Mouse (Mus musculus): ENCODE measurements around the gene Tnrc6a. TPM values are rescaled to one million over a fixed set of nuclear protein-coding genes. Genes with fewer than 3 reads are reported as not detected.

Gene Tnrc6a
- polyA plus RNA-seq, 1 experiment from 2014 or later = 44.7 TPM

DNA sequence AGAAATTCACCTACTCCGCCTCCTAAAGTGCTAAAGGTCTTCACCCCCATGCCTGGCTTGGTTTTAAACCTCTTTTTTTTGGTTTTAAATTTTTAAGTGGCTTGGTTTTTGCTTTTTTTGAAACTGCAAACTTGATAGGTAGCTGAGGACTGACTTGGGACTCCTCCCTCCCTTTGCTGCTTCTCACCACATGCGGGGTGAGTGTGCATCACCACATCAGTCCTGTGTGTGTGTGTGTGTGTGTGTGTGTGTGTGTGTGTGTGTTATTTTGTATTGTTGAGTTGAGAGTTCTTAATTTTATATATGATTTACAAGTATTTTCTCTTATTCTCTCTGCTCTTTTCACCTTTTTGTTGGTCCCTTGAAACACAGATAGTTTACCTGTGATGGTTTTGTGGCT is 8.7 kb downstream of the Tnrc6a start:
- ATAC-seq = no peak
- Histone ChIP-seq H3K27ac (ENCODE audit: low read length) (no peak overlapping the region), H3K4me3 (ENCODE audit: low read depth, low read length) (no peak overlapping the region), H3K9me3 (replicated peaks; ENCODE audit: control insufficient read depth, low read length, poor library complexity, severe bottlenecking) (no peaks in the 10 kb centered on the region), H3K27me3 (ENCODE audit: control insufficient read depth, insufficient read depth, low read depth, low read length) (no peaks in the 10 kb centered on the region), H3K4me1 (ENCODE audit: control insufficient read depth, insufficient read depth, low read length) (peaks cover 35% of the 10 kb centered on the region), H3K36me3 (ENCODE audit: control insufficient read depth, insufficient read depth, low read length) (no peaks in the 10 kb centered on the region), H3K4me2 (ENCODE audit: low read length) (no peak overlapping the region), H3K9ac (ENCODE audit: low read depth, low read length) (no peak overlapping the region)
- WGBS = 88% methylated on average over 2 of the region's 2 CpGs

DNA sequence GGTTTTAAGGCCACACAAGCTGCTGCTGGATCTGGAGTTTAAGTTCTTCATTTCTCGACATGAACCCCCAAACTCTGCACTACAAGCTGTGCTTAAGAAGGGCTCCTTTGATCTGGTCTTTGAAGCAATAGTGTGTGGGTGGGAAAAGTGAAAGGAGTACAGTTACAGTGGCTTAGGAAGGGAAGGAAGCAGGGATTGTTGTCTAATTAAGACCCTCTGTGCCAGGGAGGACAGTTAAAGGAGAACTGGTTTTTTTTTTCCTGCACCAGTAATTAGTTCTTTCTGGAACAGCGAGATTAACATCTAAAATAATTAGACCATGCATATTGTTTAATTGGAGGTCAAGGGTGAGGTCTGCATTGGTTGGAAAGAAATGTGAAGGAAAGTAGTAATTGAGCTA is 11.2 kb downstream of the Tnrc6a start:
- H3K4me1 ChIP-seq (ENCODE audit: control insufficient read depth, insufficient read depth, low read length) = peaks cover 26% of the 10 kb centered on the region
- WGBS = 52% methylated on average over 2 of the region's 2 CpGs

DNA sequence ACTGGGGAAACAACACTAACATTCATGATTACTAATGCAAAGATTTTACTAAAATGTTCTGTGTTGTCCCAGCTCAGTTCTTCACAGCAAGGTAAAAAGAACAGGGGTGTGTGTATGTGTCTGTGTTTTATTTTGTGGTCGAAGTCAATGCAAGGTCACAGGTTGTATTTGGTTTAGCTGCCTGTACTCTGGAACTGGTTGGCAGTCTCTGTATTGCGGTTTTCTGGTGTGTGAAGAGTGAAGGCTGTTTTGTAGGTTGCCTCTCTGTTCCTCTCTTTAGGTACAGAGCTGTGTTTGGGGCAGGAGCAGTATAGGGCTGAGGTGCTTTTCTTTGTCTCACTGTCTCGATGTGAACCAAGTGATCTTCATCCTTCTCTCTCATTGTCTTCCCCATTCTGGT is 12.0 kb downstream of the Tnrc6a start:
- no peak for ATAC-seq
- Histone ChIP-seq H3K4me1 (ENCODE audit: control insufficient read depth, insufficient read depth, low read length) (peaks cover 20% of the 10 kb centered on the region), H3K27me3 (ENCODE audit: control insufficient read depth, insufficient read depth, low read depth, low read length) (no peaks in the 10 kb centered on the region), H3K9me3 (replicated peaks; ENCODE audit: control insufficient read depth, low read length, poor library complexity, severe bottlenecking) (no peaks in the 10 kb centered on the region), H3K4me3 (ENCODE audit: low read depth, low read length) (no peak overlapping the region), H3K9ac (ENCODE audit: low read depth, low read length) (no peak overlapping the region), H3K4me2 (ENCODE audit: low read length) (no peak overlapping the region), H3K27ac (ENCODE audit: low read length) (no peak overlapping the region), H3K36me3 (ENCODE audit: control insufficient read depth, insufficient read depth, low read length) (no peaks in the 10 kb centered on the region)
- WGBS = 84% methylated on average over 3 of the region's 3 CpGs

More for the DNA sequence above, 11.2 kb downstream of the Tnrc6a start:
- Histone ChIP-seq H3K4me3 (ENCODE audit: low read depth, low read length) (no peak overlapping the region), H3K27ac (ENCODE audit: low read length) (no peak overlapping the region), H3K9ac (ENCODE audit: low read depth, low read length) (no peak overlapping the region), H3K36me3 (ENCODE audit: control insufficient read depth, insufficient read depth, low read length) (no peaks in the 10 kb centered on the region), H3K4me2 (ENCODE audit: low read length) (no peak overlapping the region), H3K9me3 (replicated peaks; ENCODE audit: control insufficient read depth, low read length, poor library complexity, severe bottlenecking) (no peaks in the 10 kb centered on the region), H3K27me3 (ENCODE audit: control insufficient read depth, insufficient read depth, low read depth, low read length) (no peaks in the 10 kb centered on the region)
- ATAC-seq = no peak

GRCm38 (mm10) chr7:123138001-123138400 is 14.3 kb downstream of the Tnrc6a start:
- Histone ChIP-seq H3K27me3 (ENCODE audit: control insufficient read depth, insufficient read depth, low read depth, low read length) (no peaks in the 10 kb centered on the region), H3K27ac (ENCODE audit: low read length) (no peak overlapping the region), H3K4me3 (ENCODE audit: low read depth, low read length) (no peak overlapping the region), H3K4me2 (ENCODE audit: low read length) (no peak overlapping the region), H3K9ac (ENCODE audit: low read depth, low read length) (no peak overlapping the region), H3K9me3 (replicated peaks; ENCODE audit: control insufficient read depth, low read length, poor library complexity, severe bottlenecking) (no peaks in the 10 kb centered on the region), H3K36me3 (ENCODE audit: control insufficient read depth, insufficient read depth, low read length) (no peaks in the 10 kb centered on the region), H3K4me1 (ENCODE audit: control insufficient read depth, insufficient read depth, low read length) (peaks cover 14% of the 10 kb centered on the region)
- ATAC-seq = no peak
- 73% methylated on average over 4 of the region's 4 CpGs for WGBS

- 92% methylated on average over 10 of the region's 10 CpGs for WGBS
- Histone ChIP-seq H3K4me1 (ENCODE audit: control insufficient read depth, insufficient read depth, low read length) (no peaks in the 10 kb centered on the region), H3K9me3 (replicated peaks; ENCODE audit: control insufficient read depth, low read length, poor library complexity, severe bottlenecking) (no peaks in the 10 kb centered on the region), H3K4me2 (ENCODE audit: low read length) (no peak overlapping the region), H3K27ac (ENCODE audit: low read length) (no peak overlapping the region), H3K36me3 (ENCODE audit: control insufficient read depth, insufficient read depth, low read length) (no peaks in the 10 kb centered on the region; the same call in 1 of the 2 replicates), H3K9ac (ENCODE audit: low read depth, low read length) (no peak overlapping the region), H3K27me3 (ENCODE audit: control insufficient read depth, insufficient read depth, low read depth, low read length) (no peaks in the 10 kb centered on the region), H3K4me3 (ENCODE audit: low read depth, low read length) (no peak overlapping the region)
- ATAC-seq = no peak
These were observed 22.6 kb downstream of the Tnrc6a start for GRCm38 (mm10) chr7:123146141-123146846.

- ATAC-seq = no peak
- no peaks in the 10 kb centered on the region; the same call in 1 of the 2 replicates for H3K36me3 ChIP-seq (ENCODE audit: control insufficient read depth, insufficient read depth, low read length)
- H3K4me3 ChIP-seq (ENCODE audit: low read depth, low read length) = no peak overlapping the region
- no peak overlapping the region for H3K9ac ChIP-seq (ENCODE audit: low read depth, low read length)
- H3K9me3 ChIP-seq (replicated peaks; ENCODE audit: control insufficient read depth, low read length, poor library complexity, severe bottlenecking) = no peaks in the 10 kb centered on the region
- H3K27ac ChIP-seq (ENCODE audit: low read length) = no peak overlapping the region
- H3K4me2 ChIP-seq (ENCODE audit: low read length) = no peak overlapping the region
- 96% methylated on average over 2 of the region's 2 CpGs for WGBS
- no peaks in the 10 kb centered on the region for H3K4me1 ChIP-seq (ENCODE audit: control insufficient read depth, insufficient read depth, low read length)
- no peaks in the 10 kb centered on the region for H3K27me3 ChIP-seq (ENCODE audit: control insufficient read depth, insufficient read depth, low read depth, low read length)
These were observed 24.1 kb downstream of the Tnrc6a start for GRCm38 (mm10) chr7:123147787-123148186.

GRCm38 (mm10) chr7:123148935-123149334 is 25.2 kb downstream of the Tnrc6a start:
- Histone ChIP-seq H3K27me3 (ENCODE audit: control insufficient read depth, insufficient read depth, low read depth, low read length) (no peaks in the 10 kb centered on the region), H3K36me3 (ENCODE audit: control insufficient read depth, insufficient read depth, low read length) (no peaks in the 10 kb centered on the region; the same call in 1 of the 2 replicates), H3K4me1 (ENCODE audit: control insufficient read depth, insufficient read depth, low read length) (no peaks in the 10 kb centered on the region), H3K9me3 (replicated peaks; ENCODE audit: control insufficient read depth, low read length, poor library complexity, severe bottlenecking) (no peaks in the 10 kb centered on the region), H3K9ac (ENCODE audit: low read depth, low read length) (no peak overlapping the region), H3K4me3 (ENCODE audit: low read depth, low read length) (no peak overlapping the region), H3K4me2 (ENCODE audit: low read length) (no peak overlapping the region), H3K27ac (ENCODE audit: low read length) (no peak overlapping the region)
- WGBS = 88% methylated on average over 9 of the region's 9 CpGs
- no peak for ATAC-seq

- Histone ChIP-seq H3K9ac (ENCODE audit: low read depth, low read length) (no peak overlapping the region), H3K9me3 (replicated peaks; ENCODE audit: control insufficient read depth, low read length, poor library complexity, severe bottlenecking) (no peaks in the 10 kb centered on the region), H3K27me3 (ENCODE audit: control insufficient read depth, insufficient read depth, low read depth, low read length) (no peaks in the 10 kb centered on the region), H3K4me2 (ENCODE audit: low read length) (no peak overlapping the region), H3K36me3 (ENCODE audit: control insufficient read depth, insufficient read depth, low read length) (peaks cover 22% of the 10 kb centered on the region), H3K4me1 (ENCODE audit: control insufficient read depth, insufficient read depth, low read length) (no peaks in the 10 kb centered on the region), H3K4me3 (ENCODE audit: low read depth, low read length) (no peak overlapping the region), H3K27ac (ENCODE audit: low read length) (no peak overlapping the region)
- no peak for ATAC-seq
- WGBS = 91% methylated on average over 10 of the region's 10 CpGs
These were observed 38.7 kb downstream of the Tnrc6a start for GRCm38 (mm10) chr7:123162346-123162745.

DNA sequence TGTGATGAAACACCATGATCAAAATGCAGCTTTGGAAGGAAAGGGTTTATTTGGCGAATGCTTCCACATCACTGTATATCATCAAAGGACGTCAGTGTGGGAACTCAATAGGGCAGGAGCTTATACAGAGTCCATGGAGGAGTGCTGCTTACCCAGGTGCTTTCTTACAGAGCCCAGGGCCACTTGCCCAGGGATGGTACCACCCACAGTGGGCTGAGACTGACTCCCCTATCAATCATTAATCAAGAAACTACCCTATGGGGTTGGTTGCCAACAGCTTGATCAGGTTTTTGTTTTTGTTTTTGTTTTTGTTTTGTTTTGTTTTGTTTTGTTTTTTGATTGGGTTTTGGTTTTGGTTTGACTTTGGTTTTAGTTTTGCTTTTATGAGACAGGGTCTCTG is 43.8 kb downstream of the Tnrc6a start:
- ATAC-seq = no peak
- no peak overlapping the region for H3K4me2 ChIP-seq (ENCODE audit: low read length)
- no peak overlapping the region for H3K9ac ChIP-seq (ENCODE audit: low read depth, low read length)
- no peaks in the 10 kb centered on the region for H3K27me3 ChIP-seq (ENCODE audit: control insufficient read depth, insufficient read depth, low read depth, low read length)
- no peaks in the 10 kb centered on the region for H3K4me1 ChIP-seq (ENCODE audit: control insufficient read depth, insufficient read depth, low read length)
- H3K9me3 ChIP-seq (replicated peaks; ENCODE audit: control insufficient read depth, low read length, poor library complexity, severe bottlenecking) = no peaks in the 10 kb centered on the region
- H3K36me3 ChIP-seq (ENCODE audit: control insufficient read depth, insufficient read depth, low read length) = peaks cover 40% of the 10 kb centered on the region
- H3K4me3 ChIP-seq (ENCODE audit: low read depth, low read length) = no peak overlapping the region
- WGBS = 92% methylated on average over 2 of the region's 2 CpGs
- H3K27ac ChIP-seq (ENCODE audit: low read length) = no peak overlapping the region

Data from midbrain, embryonic 16.5 days (tissue).